Mouse (Mus musculus) embryonic fibroblast, embryonic 13.5 days (primary cell): Measurements from ENCODE around the gene Rbp3. TPM values are rescaled to one million over a fixed set of nuclear protein-coding genes. Genes with fewer than 3 reads are reported as not detected.

Source experiments
- H3K27ac ChIP-seq: 2 replicates; pipeline ENCODE4 v1.5.1; 2012; ENCODE audit warnings: low read length, control low read depth, inconsistent platforms; ENCODE audit not compliant: insufficient read depth
- H3K4me1 ChIP-seq: 2 replicates; pipeline ENCODE4 v1.6.1; 2011; ENCODE audit warnings: low read length; ENCODE audit not compliant: control insufficient read depth, insufficient read depth
- H3K4me3 ChIP-seq: 2 replicates; pipeline ENCODE4 v1.5.1; 2011; ENCODE audit warnings: mild to moderate bottlenecking, control low read depth, low read length; ENCODE audit not compliant: insufficient read depth
- CTCF ChIP-seq: IDR thresholded peaks from 2 replicates; pipeline ENCODE4 v1.5.1; 2011; ENCODE audit warnings: mild to moderate bottlenecking, control low read depth, low read length, moderate library complexity, borderline replicate concordance; ENCODE audit not compliant: insufficient read depth
- POLR2A ChIP-seq: IDR thresholded peaks from 2 replicates; pipeline ENCODE4 v1.6.1; 2011; ENCODE audit warnings: low read depth, mild to moderate bottlenecking, control low read depth, low read length, moderate library complexity
- polyA plus RNA-seq: library from polyadenylated mRNA; stranded (reverse); fragments of >200 nt; gene quantifications from 2 replicates; pipeline ENCODE4 v1.2.4, GENCODE M21; 2011; ENCODE audit warnings: low read depth; ENCODE audit not compliant: missing spikeins, insufficient read length

The Rbp3 gene
- polyA plus RNA-seq, 1 experiment: not detected

DNA sequence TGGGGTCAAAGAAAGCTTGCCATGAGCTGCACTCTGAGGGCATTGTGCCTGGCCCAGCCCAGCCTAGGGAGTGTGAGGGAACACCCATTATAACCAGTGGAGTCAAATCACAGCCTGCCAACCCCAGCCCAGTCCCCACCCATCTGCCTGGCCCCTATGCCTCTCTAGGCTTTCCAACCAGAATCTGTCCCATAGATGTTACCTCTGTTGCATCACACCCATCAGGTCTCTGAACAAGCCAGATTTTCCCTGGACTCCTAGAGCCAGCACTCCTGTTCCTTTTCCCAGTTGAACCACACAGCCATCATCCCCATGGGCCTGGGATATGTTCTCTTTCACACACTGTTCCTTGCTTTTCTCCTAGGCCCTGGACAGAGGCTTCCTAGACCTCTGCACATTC, 47.6 kb downstream of the Rbp3 start:
- Histone ChIP-seq H3K4me3 (no peak overlapping the region), H3K4me1 (no peaks in the 10 kb centered on the region), H3K27ac (no peak overlapping the region)
- TF ChIP-seq POLR2A (no peak), CTCF (no peak)

DNA sequence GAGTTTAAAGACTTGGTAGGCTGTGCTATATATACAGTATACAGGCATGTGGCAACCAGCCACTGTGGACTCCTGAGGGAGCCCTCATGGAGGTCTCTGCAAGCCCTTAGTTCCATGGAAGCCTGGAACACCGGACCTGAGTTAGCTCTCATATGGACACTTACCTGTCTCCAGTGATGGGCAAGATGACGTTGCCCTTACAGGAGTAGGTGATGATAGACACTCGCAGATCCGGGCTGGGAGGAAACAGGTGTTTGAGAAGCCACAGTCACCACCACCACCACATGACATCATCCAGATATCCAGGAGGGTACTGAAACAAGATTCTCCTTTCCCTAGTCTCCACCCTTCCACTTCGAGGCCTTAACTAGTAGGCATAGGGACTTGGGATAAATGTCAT, 48.6 kb downstream of the Rbp3 start:
- Histone ChIP-seq H3K27ac (no peak overlapping the region), H3K4me1 (no peaks in the 10 kb centered on the region), H3K4me3 (no peak overlapping the region)
- no peak for TF ChIP-seq CTCF
- no peak for TF ChIP-seq POLR2A

Other genes starting within 250 kb of the Rbp3 start
- 1.1 and 7.0 TPM in 2 replicates for gene Gdf10, start 30.4 kb upstream of the Rbp3 start, polyA plus RNA-seq
- not detected in 2 replicates for gene Gdf2, start 13.0 kb upstream of the Rbp3 start, polyA plus RNA-seq
- gene Zfp488, start 24.8 kb downstream of the Rbp3 start, polyA plus RNA-seq: not detected in 2 replicates
- gene Gm30083, start 61.2 kb downstream of the Rbp3 start, polyA plus RNA-seq: not detected in 2 replicates
- gene Gm5460, start 62.8 kb downstream of the Rbp3 start, polyA plus RNA-seq: not detected in 2 replicates
- not detected in 2 replicates for gene Antxrl, start 98.7 kb downstream of the Rbp3 start, polyA plus RNA-seq
- 28.1 and 42.9 TPM in 2 replicates for gene Anxa8, start 132.0 kb downstream of the Rbp3 start, polyA plus RNA-seq
- 1.6 and 2.8 TPM in 2 replicates for gene A630023A22Rik, start 148.8 kb downstream of the Rbp3 start, polyA plus RNA-seq
- gene Npy4r, start 198.5 kb downstream of the Rbp3 start, polyA plus RNA-seq: not detected in 2 replicates
- gene Gprin2, start 247.7 kb downstream of the Rbp3 start, polyA plus RNA-seq: 0.12 and 0.46 TPM in 2 replicates